Mouse (Mus musculus): ENCODE measurements at regions not wholly inside any gene's neighbourhood (a gene's known extent, or its start where the extent isn't known, plus 50 kb on each side); places are given as distances from the start of the nearest gene placed in this dataset.

DNA sequence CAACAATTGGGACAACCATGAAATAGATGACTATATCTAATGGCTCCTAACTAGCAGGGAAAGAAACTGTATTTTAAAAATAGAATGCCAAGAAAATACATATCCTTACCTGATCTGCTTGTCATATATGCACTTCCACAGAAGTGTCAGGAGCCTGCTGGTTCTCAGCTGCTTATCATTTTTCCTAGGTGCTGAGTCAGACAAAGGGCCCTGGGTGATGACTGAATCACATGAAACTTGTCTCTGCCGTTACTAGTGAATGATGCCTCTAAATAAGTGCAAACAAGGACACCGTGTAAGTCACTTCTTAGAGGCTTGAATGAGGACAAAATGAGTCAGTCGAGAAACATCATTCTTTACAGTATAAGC lies 263.5 kb upstream of the Ptger4 start:
- intact Hi-C loops (cut with DNase I), result no loop called here
- DNase-seq, result no peak

DNA sequence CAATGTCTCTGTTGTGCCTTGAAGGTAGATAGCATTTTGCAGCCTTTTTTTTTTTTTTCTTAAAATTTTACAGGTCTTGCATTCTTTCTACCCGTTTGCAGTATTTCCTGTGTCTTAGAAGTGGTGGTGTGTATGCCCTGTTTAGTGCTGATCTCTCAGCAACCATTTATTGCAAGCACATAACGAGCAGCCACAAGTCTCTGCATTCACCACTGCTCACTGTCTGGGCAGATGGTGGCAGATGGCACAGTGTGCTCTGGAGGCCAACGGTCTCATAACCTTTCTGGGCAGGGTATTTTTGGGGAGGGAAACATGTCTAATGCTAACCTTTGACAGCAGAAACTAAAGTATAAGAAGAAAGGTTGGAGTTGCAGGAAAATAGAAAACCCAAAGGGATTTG lies 266.1 kb upstream of the Ptger4 start:
- intact Hi-C loops (cut with DNase I), result no loop called here
- no peak for DNase-seq

DNA sequence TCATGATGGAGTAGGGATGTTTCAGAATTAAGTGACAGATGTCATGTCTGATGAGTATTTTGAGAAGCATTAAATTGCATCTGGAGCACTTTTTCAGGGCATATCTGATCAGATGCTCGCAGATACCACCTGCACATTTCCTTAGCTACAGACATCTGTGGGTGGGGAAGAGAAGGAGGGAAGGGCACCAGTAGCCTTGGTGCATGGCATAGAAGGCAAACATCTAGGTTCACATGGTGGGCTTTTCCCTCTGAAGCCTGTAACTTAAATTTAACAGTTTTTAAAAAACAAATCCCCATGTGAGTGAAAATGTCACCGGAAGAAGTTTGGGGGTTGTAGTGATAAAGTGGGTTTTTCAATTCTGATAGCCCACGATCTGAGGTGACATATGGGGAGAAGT lies 267.1 kb upstream of the Ptger4 start:
- DNase-seq, result no peak
- intact Hi-C loops (cut with DNase I), result no loop called here

DNA sequence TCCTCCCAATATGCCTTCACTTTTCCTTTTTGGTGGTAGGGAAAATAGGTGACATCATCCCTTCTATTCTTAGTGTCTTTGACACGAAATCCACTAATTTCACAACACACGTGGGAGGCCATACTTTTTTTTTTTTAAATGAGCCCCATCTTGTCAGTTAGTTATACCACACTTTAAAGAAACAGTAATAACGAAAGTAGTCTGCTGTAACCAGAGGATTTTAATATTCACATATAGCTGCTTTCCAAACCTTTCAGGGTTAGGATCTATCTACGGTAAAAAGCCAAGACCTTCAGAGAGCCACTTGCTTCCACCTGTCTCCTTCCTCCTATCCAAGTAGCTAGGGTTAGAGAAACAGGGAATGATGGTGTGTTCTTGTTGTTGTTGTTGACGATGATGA lies 268.6 kb upstream of the Ptger4 start:
- no peak for DNase-seq
- intact Hi-C loops (cut with DNase I), result no loop called here

DNA sequence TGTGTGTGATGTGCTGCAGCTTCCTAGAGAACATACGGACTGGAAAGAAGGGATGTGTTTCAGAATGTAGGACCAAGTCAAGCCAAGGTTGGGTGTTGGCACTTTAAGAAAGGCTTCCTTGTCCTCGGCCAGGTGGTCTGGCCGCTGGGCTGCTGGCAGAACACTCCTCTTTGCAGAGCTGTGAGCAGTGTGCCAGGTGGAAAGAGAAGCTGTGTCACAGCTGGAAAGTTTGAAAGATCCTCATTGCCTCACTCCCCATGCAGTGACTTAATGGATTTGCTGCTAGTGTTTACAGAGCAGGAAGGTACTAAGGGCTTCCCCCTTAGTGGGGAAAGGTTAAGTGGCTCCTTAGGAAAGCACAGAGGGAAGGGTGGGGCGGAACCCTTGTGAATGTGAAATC lies 269.2 kb upstream of the Ptger4 start:
- intact Hi-C loops (cut with DNase I), result no loop called here
- DNase-seq, result no peak

DNA sequence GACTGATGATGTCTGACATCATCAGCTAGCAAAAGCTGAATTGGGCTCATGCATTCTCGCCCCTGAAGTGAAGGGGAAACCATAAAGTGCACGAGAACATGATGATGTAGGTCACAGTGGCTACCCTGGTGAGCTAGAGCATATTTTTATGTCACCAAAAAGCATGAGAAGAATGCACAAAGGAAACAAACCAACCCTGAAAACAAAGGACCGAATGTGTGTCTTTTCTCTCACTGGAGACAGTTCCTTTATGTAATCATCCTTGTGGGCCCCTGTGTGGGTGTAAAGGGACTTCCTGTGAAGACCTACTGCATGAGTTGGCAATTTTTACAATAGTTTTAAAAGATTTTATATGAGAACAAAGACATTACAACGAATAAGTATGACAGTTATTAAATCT lies 270.2 kb upstream of the Ptger4 start:
- intact Hi-C loops (cut with DNase I), result no loop called here
- no peak for DNase-seq

DNA sequence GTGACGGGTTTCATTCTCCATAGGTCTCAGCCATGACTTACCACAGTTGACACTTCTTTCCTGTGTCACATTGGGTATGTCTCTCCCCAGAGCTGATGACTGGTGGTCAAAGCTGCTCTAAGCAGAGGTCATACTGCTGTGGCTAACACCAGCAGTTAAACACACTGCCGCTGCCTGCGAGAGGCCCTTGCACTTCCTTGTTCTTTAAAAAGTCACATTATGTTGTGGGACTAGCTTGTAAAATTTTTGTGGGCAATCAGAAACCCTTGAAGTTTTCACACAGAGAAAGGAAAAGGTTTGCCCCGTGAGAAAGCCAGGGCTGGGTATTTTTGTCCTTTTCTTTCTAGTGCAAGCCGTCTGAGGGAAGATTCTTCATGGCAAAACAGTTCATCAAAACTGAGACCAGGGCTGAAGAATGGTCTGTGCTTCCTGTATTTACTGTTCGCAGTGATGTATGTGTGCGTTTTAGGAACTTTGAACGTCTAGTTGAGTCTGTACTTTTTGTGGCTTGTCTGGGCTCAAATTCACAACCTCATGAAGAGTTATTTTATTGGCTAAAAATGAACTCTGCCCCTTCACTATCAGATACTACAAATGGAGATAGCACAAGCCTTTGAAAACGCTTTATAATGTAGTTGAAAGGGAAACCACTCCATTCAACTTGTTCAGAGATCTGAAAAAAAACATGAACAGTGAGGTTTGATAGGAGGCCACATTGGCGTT lies 273.4 kb upstream of the Ptger4 start:
- DNase-seq, result no peak
- intact Hi-C loops (cut with DNase I), result no loop called here

DNA sequence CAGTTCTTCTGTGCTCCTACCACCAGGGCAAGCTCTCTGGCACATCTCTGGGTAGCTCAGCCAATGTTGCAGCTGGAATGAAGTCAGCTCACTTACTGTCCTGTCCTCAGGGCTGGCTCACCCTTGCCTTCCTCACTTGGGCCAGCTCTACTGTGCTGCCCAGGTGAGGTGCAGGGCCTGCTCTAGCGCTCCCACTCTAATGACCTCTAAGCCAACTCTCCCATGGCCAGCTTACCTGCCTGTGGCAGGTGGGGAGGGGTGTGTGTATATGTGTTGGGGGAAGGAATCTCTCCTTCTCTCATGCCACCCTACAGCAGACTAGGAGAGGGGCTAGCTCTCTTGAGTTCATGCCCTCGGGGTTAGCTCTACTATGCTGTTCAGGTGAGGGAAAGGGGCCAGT lies 275.6 kb upstream of the Ptger4 start:
- DNase-seq, result no peak

DNA sequence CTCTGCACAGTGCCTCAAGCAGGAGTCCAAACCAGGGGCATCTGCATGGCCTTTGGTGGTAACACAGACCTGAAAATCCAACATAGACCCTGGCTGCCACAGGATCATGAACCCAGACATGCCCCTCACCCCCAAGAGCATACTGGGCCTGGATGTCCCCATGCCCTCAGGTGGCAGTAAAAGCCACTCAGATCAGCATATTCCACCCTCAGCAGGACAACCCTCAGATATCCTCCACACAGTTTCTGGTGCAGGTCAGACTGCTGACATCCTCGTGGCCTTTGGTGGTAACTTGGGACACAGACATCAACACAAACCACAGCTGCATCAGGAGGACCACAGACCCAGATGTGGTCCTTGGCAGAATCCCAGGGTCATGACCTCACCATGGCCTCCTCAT lies 276.0 kb upstream of the Ptger4 start:
- no peak for DNase-seq
- intact Hi-C loops (cut with DNase I), result no loop called here

More for the DNA sequence above, 275.6 kb upstream of the Ptger4 start:
- intact Hi-C loops (cut with DNase I), result no loop called here

DNA sequence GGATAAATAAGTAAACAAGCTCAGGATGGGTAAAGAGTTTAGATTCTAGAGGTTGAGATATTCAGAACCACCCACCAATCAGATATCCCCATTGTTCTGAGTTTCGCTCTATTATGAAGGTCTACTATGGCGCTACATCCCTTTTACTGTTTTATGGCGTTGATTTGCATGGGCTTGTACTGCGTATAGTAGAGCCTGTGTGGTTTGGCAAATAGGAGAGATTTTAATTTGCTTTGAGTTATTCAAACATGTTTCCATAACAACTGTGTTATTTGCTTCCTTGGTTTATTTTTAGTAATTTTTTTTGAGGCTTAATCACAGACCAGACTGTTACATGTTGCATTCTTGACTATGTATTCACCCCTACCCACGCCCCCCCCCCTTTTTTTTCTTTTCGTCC lies 284.6 kb upstream of the Ptger4 start:
- DNase-seq, result no peak
- intact Hi-C loops (cut with DNase I), result no loop called here

DNA sequence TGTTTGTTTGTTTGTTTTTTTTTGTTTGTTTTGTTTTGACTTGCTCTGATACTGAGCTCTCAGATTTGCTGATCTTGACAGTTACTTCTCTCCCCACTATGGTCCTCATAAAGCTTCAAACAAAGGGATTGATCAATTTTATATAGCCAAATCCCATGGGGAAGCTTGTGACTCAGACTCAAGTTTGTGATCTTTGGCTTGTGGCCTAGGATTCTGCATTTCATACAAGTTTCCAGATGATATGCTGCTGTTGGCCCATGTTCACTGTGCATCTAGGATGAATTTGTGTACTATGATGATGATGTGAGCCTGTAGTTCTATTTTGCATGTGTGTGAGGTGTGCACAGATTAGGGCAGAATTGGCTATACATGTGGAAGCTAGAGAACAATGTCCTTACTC lies 289.7 kb upstream of the Ptger4 start:
- intact Hi-C loops (cut with DNase I), result no loop called here
- no peak for DNase-seq

DNA sequence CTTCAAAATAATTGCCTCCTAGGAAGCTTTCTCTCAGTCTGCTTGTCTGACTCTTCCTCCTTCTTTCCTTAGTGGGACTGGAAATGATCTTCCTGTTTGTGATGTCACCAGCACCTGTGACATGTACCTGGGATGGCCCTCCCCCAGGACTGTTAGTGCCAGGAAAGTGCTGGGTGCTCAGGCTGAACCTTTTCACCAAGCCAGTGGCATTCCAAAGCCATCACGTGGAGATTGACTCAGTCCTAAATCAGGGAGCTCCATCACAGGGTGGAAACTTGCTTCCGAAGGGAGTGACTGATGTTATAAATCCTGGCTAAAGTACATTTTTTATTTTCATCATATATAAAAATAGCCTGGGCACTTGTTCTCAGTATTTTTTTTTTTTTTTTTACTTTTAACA lies 293.4 kb upstream of the Ptger4 start:
- intact Hi-C loops (cut with DNase I), result no loop called here
- no peak for DNase-seq

DNA sequence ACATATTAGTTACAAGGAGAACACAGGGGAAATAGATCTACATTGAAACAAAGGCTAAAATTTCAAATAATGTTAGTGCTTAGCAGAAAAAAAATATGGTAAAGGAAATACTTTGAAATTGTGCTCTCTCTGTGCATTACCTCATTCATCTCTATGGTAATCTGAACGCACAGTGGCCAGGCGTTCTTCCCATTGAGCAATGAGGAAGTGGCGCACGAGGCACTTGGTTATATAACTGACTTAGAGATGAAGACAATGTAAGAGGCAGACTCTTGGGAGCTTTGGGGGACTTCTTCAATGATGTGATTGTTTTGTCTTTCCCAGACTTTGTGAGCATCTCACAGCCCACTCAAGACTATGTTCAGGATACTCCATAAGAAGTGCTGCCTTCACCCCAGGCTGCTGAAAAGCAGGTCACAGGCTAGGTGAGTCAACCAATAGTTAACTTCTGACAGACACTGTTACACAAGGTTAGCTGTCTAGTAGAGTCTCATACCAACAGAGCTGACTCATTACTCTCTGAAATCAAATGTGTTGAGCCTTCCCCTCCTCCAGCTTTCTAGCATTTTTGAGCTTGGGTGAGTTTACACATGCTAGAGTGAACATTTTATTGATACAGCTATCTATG lies 295.4 kb upstream of the Ptger4 start:
- DNase-seq, result no peak
- intact Hi-C loops (cut with DNase I), result no loop called here

DNA sequence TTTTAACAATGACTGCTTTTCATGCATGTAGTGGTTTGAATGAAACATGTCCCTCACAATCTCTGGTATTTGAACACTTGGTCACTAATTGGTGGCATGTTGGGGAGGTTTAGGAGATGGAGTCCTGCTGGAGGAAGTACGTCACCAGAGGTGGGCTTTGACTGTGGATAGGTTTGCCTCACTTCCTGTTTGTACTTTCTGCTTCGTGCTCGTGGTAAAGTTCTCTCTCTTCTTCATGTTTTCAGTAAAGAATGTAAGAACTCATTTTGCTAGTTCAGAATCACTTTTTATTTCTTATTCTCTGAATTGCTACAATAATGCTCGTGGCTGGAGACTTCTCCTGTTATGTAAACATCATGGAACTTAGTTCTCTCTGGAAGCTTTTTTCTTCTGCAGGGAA lies 310.5 kb upstream of the Ptger4 start:
- no peak for DNase-seq

DNA sequence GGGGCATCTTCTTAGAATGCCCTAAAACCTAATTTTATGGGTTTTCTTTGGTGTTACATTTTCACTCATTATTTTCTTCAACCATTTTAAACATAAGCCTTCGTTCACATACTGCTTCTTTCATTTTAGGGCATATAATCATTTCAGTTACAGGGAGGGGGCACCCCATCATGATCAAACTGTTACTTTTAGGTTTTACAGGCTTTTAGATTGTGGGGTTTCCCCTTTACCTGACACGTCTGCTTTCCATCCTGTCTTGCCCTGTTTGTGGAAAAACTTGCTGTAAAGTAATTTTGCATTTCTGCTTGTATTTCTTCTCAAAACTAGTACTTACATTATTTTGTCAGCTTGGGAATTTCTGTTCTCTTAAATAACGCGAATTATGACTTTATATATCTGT lies 310.9 kb upstream of the Ptger4 start:
- no peak for DNase-seq
- intact Hi-C loops (cut with DNase I), result no loop called here

More for the DNA sequence above, 310.5 kb upstream of the Ptger4 start:
- intact Hi-C loops (cut with DNase I), result no loop called here

DNA sequence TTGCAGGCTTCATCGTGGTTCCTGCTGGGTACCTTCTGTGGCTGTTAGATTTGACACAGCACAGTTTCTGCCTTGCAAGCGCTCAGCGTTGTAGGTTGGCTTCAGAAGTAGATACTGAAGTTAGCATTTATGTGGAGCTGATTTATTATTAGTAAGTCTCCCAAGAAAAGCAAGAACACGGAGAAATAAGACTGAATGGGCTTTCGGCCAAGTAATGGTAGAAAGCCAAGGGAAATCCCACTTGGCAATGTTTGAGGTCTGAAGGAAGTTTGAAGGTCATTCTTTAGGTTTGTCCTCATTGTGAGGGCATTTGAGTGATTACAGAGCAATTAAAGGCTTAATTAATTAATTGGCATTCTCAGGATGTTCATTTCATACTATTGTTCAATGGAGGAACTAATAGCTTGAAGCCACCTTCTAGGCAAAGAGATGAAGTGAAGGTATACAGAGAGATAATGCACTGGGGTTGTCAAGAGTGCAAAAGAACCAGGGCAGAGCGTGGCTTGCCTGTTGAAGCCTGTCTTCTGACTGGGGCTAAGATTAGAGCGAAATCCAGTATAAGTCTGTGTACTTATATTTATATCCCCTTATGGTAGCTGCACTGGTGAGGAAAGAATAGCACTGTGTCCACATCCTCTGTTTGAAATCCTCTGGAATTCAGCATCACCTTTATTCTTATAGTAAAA lies 311.5 kb upstream of the Ptger4 start:
- intact Hi-C loops (cut with DNase I), result no loop called here
- no peak for DNase-seq

DNA sequence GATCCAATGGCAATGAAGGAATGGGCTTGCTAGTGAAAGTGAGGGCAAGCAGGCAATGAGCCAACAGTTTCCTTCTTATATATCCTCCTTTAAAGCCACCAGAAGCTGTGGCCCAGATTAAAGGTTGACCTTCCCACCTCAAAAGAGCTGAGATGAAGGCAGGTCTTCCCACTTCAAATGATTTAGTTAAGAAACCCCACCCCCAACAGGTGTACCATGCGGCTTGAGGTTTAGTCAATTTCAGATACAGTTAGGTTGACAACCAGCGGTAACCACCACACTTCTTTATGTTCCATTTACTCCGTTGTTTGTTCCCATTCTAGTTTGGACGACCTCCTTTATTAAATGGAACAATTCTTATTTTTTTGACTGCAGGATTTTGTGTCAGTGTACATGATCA lies 317.8 kb upstream of the Ptger4 start:
- intact Hi-C loops (cut with DNase I), result no loop called here
- no peak for DNase-seq

DNA sequence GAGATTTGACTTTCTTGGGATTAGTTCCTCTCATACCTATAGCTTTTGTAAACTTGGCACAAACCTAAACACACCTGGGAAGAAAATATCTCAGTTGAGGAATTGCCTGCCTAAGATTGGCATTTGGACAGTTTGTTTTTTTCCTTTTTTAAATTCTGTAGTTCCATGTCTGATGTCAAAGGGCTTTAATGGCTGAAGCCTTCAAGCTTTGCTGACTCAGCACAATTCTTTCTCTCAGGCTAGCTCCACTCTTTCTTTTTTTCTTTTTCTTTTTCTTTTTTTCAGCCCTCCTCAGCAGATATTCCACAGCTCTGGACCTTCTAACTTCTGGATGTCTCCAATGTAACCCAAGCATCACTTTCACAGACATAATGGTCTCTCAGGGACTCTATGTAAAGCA lies 330.4 kb upstream of the Ptger4 start:
- intact Hi-C loops (cut with DNase I), result no loop called here
- no peak for DNase-seq

DNA sequence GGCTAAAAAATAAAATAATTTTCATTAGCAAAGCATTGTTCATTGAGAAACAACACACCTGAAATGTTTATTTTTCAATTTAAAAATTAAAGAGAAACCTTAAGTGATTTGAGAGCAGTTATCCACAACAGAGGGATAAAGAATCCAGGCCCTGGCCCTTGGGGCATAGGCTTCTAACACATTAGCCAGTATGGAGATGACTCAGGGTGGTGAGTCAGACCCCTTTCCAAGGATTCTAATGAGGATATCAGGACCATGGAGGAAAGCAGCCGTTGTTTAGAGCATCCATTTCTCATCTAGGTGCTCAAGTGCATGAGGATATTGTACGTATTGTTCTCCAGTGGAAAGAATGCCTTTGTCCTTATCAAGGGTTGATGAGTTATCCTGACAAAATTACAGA lies 335.6 kb upstream of the Ptger4 start:
- DNase-seq, result no peak
- intact Hi-C loops (cut with DNase I), result no loop called here

DNA sequence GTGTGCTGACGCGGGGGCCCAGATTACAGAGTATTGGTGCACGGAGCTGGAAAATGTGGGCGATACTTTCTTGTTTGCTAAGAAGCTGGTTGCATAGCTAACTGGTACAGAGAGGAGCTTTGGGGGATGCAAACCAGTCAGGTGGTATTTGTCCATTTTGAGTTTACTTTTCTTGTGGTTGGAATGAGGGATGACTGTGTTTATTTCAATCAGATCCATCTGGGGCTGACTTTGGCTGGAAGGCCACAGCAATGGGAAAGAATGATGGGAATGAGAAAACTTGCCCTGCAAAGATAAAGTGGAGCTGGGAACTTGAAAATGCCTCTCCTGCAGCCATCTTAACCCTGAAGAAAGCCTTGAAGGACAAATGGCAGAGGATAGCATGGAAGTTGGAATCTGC lies 336.4 kb upstream of the Ptger4 start:
- DNase-seq, result no peak
- intact Hi-C loops (cut with DNase I), result no loop called here

DNA sequence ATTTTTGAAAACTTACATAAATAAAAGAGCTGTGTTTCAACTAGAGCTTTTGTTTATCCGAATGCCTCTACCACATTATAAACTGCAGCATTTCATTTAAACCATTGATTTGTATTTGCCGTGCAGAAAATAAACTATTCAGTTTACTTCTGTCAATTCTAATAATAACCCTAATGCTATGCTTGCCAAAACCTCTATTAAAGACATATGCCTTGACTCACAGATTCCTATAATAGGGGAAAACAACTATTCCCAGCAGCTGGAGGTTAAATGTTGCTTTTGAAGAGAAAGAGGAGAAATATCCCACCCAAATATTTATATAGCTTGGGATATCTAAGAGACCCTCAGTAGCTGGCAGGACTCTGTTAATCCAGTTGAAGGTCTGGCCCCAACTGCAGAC lies 340.4 kb upstream of the Ptger4 start:
- no peak for DNase-seq
- intact Hi-C loops (cut with DNase I), result no loop called here

DNA sequence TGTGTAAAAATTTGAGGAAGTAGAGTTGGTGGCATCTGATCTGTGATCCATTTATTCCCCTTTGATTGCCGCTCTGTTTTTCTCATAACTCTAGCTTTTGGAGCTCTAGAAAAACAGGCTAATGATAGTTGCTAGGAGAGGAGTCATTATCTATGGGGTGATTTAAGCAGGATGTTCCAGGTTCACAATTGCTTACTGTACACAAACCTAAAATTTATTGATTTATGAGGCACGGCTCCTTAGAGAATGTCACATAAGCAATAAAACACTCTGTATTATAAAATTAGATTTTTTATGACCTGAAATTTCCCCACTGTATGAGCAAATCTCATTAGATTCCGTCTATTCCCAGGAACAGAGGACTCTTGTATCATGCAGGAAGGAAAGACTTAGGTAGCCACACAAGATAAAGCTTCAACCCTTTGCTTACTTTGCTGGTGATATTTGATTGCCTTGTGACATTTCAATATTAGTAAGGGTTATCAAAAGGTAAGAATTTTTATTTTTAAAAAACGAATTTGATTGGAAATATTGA lies 360.8 kb upstream of the Ptger4 start:
- intact Hi-C loops (cut with DNase I), result no loop called here
- no peak for DNase-seq
